Mouse (Mus musculus): Measurements from ENCODE around the gene Olfr1368.
"Not testable (repeated sequence)": the region's sequence is repeated elsewhere in the genome, so short reads cannot be mapped to it uniquely, and the experiment has no call there.

The Olfr1368 gene

DNA sequence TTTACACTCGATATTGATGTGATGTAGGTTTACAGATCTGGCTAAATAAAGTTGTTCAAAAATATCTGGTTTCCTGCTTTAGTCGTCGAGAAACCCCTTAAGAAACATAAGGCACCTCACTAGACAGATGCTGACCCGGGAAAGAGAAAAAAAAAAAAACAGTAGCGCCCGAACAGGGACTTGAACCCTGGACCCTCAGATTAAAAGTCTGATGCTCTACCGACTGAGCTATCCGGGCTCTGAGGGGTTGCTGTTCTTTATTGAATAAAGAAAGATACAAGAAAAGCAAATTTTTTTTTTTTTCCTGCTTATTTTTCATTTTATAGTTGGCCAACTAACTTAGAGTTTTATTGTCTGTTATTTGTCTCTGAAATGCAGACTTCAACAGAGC is 22.2 kb upstream of the Olfr1368 start:
- DNase-seq (ENCODE audit: low spot score in 2 of 2), result peak in 1 of 2 experiments; percentile 67

DNA sequence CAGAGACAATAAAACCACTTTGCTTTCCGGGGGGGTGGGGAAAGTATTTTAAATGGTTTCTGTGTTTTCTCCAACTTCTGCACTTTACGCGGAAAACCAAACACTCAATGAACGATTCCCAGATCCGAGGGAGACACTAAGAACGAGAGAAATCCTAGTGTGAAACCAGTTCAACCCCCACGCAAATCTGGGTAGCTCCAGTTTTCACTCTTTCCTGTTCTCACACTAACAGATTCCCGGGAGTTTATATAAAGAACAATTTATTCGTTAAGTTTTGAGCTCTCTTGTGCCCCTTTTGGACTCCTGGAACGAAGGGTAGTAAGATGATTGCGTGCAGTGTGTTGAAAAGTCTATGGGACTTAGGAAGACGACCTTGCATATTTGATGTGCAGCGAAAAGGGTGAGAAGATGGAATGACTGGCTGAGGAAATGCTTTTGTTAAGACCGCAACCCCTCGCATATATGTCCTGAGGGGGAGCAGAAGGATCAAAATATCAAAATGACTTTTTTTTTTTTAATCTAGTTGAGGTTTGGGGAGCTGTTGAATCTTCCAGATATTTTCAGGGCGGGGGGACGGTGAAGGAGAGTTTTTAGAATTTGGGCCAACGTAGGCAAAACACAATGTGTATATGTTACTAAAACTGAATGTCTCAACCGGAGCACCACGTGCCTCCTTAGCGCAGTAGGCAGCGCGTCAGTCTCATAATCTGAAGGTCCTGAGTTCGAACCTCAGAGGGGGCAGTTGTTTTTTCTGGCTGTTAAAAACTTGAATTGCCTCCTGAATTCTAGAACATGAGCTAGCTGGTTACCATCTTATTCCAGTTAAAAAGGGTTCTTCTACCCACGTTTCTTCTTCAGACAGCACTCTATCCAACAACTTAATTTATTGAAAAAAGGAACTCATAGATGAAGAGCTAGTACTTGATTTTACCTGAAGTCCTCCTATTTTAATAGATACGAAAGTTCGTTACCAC is 21.6 kb upstream of the Olfr1368 start:
- peak; percentile 83 to 91 for DNase-seq (ENCODE audit: low spot score in 2 of 2)

- peak in 1 of 2 experiments; percentile 52 for DNase-seq (ENCODE audit: low spot score in 2 of 2)
Measured at GRCm38 (mm10) chr13:21162591-21162990, 16.9 kb upstream of the Olfr1368 start.

DNA sequence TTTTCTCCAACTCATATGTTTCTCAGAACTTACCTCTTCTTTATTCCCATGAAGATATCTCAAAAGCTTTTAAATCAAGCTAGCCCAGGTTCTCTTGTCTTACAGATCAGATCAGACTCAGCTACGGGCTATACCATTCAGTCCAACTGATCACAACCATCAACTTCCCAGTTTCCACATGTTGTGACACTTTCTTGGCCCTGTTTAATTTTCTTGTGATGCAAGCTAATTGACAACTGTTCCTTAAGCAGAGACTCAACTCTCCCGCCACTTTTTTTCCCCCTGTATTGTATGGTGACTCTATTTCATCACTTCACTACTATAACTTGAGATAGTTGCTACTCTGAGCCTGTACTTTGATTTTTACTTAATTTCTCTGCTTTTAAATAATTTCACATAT is 15.9 kb upstream of the Olfr1368 start:
- peak in 1 of 2 experiments; percentile 40 for DNase-seq (ENCODE audit: low spot score in 2 of 2)

DNA sequence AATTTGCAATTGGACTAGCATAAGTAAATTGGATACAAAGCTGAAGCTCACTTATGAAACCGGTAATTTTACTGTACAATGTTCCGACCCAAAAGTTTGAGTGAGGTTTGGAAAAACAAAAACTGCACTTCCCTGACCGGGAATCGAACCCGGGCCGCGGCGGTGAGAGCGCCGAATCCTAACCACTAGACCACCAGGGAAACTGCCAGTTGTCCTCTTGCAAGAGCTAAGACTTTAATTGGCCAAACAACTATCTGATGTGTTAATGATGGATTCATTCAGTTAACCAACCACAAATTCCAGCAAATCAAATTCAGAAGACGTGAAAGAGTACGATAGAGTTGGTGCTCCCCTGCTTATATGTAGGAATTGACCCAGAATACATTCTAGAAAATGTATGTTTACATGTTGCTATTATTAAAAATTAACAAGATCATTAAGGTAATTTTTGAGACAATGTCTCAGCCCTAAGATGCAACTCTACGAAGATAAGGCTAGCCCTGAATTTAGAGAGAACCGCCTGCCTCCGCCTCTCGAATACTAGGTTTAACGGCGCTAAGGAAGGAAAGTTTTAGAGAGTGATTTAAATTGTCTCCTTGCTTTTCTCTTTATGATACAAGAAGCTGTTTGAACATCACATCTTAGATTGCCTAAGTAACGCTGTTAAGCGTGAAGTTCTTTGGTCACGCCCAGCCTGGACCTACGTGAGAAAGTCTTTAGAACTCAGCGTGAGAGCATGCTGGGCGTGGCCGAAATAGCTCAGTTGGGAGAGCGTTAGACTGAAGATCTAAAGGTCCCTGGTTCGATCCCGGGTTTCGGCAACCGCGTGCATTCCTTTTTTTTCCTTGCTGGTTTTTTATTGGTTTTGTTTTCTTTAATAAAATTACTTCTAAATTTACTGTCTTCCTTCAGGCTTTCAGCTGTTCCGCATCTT is 15.3 kb upstream of the Olfr1368 start:
- peak; percentile 91 to 97 for DNase-seq (ENCODE audit: low spot score in 2 of 2)

- no peak for DNase-seq (ENCODE audit: low spot score in 2 of 2)
Measured at GRCm38 (mm10) chr13:21160041-21160511, 14.4 kb upstream of the Olfr1368 start.

DNA sequence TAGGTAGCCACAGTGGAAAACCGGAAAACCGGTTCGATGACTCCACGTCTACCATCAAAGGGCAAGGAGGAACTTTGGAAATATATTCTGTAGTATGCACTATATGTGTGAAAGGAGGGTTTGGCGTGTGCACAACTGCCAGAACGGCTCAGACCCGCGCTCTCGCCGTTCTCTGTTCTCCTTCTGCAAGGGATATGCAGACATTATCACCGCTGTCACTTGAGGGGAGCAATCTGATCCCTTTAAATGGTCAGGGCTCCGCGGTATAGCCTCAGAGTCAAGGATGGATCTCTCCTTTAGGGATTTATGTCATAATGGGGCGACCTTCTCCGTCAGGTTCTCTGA is 13.8 kb upstream of the Olfr1368 start:
- DNase-seq (ENCODE audit: low spot score in 2 of 2), result no peak

- DNase-seq (ENCODE audit: low spot score in 2 of 2), result peak; percentile 81 to 93
Measured at GRCm38 (mm10) chr13:21158785-21159474, 13.3 kb upstream of the Olfr1368 start.

- DNase-seq (ENCODE audit: low spot score in 2 of 2), result no peak
Measured at GRCm38 (mm10) chr13:21158071-21158470, 12.4 kb upstream of the Olfr1368 start.

DNA sequence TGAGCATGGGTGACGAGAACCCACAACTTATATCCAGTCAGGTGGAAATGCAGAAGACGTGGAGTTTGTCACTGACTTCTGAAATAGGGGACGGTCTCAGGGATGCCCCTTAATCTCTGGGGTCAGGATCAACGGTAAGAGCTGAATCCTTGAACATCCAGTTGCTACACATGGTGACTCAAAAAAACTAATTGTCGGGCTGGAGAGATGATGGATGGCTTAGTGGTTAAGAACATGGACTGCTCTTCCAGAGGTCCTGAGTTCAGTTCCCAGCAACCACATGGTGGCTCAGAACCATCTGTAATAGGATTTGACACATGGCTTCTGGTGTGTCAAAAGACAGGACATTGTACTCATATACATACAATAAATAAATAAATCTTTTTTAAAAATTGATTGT is 10.2 kb upstream of the Olfr1368 start:
- no peak for DNase-seq (ENCODE audit: low spot score in 2 of 2)

DNA sequence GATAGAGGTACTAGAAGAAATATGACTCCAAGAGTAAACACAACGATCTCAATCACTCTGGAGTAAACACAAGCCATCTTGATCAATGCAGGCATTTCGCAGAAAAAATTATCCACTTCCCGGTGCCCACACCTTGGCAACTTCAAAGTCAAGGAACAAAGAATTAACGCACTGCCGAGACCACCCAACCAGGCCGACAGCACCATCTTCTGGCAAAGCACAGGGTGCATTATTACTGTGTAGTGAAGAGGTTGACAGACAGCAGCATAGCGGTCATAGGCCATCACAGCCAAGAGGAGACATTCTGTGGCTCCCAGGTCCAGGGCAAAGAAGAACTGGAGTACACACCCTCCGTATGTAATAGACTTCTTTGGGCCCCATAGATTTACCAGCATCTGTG is 3.2 kb downstream of the Olfr1368 start:
- DNase-seq (ENCODE audit: low spot score in 2 of 2), result no peak

DNA sequence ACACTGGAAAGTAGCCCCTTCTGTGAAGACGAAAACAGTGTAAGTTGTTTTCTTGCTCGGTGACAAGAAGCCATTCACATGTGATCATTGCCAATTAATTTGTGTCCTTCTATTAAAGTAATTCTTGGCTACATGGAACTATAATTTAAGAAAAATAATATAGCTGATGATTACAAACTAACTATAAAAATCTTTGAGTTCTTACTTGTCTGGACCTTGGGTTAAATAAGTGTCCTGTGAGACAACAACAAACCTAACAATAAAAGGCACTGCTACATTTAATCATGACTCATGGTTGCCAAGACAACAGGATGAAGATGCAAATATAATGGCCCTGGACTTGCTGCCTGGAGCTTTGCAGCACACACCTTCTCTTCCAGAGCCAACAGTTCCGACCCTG is 16.3 kb downstream of the Olfr1368 start, which contains the start of gene Olfr263:
Olfr263 (plus strand) TSS at position 301 of the 400 bp plus-strand sequence.
- not testable (repeated sequence) for DNase-seq (ENCODE audit: low spot score in 2 of 2)

GRCm38 (mm10) chr13:21114121-21114520 is 31.5 kb downstream of the Olfr1368 start:
- DNase-seq (ENCODE audit: low spot score in 2 of 2), result no peak

- not testable (repeated sequence) for DNase-seq (ENCODE audit: low spot score in 2 of 2)
Measured at GRCm38 (mm10) chr13:21111183-21111582, 34.5 kb downstream of the Olfr1368 start, which contains the start of gene Olfr1369-ps1. TSS of gene Olfr1369-ps1 (plus strand) at chr13:21111483.

DNA sequence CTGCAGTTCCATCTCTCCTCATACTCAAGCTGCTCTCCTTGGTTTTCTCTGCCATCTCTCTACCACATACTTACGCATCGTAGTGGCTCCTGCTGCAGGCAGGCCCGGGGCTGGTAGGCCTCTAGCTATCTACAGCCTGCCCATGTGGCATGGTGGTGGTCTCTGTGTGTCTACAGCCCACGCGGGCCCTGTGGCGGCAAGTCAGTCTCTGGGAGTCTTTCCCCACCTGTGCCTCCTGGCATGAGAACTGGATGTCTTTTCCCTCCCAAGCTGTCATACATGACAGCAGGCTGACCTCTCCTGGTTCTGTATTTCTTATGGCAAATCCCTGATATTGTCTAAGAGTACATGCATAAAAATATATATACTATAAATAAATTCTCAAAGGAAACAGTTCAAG is 35.2 kb downstream of the Olfr1368 start:
- DNase-seq (ENCODE audit: low spot score in 2 of 2), result no peak

GRCm38 (mm10) chr13:21109759-21110158 is 35.9 kb downstream of the Olfr1368 start:
- no peak for DNase-seq (ENCODE audit: low spot score in 2 of 2)

Data from spleen, postnatal 4 days (tissue).